ENCODE assay signal across 16 mouse cellular contexts in genomic region chr7:17047041-17047682, GRCm38 (mm10). TPM values are rescaled to one million over a fixed set of nuclear protein-coding genes. Genes with fewer than 3 reads are reported as not detected.
"Had no signal": no experiment of that assay in that cellular context is flagged by ENCODE, and none has a peak within 500 bp of the region (broad histone marks: within the 10 kb centered on the region; RNA-seq: fewer than 3 reads in every experiment).

No protein-coding gene starts in this region.

- H3K27me3 ChIP-seq: kidney, embryonic 15.5 days; limb, embryonic 15.5 days; liver, embryonic 15.5 days; neural tube, embryonic 13.5 days had no signal

- H3K9ac ChIP-seq: kidney, embryonic 15.5 days; limb, embryonic 15.5 days; liver, embryonic 15.5 days; lung, embryonic 14.5 days; neural tube, embryonic 13.5 days had no signal

- H3K27ac ChIP-seq: kidney, embryonic 15.5 days; limb, embryonic 15.5 days; liver, embryonic 15.5 days; midbrain, embryonic 10.5 days; neural tube, embryonic 13.5 days had no signal

- DNase-seq: kidney, adult 2 months; kidney, postnatal 14 days; lung, embryonic 14.5 days; lung, postnatal 10 days; lung, postnatal 4 days; retina, postnatal 1 day; right cerebral cortex, postnatal 14 days; thymus, postnatal 36 days had no signal

- H3K4me2 ChIP-seq: kidney, embryonic 15.5 days; limb, embryonic 15.5 days; liver, embryonic 15.5 days; lung, embryonic 14.5 days; neural tube, embryonic 13.5 days had no signal

- H3K4me3 ChIP-seq: kidney, embryonic 15.5 days; left cerebral cortex, adult 2 months; limb, embryonic 15.5 days; liver, embryonic 15.5 days; midbrain, embryonic 10.5 days; neural tube, embryonic 13.5 days had no signal

- H3K36me3 ChIP-seq: midbrain, embryonic 10.5 days had no signal

- H3K9me3 ChIP-seq: kidney, embryonic 15.5 days; limb, embryonic 15.5 days; liver, embryonic 15.5 days; midbrain, embryonic 10.5 days; neural tube, embryonic 13.5 days had no signal

- H3K4me1 ChIP-seq: kidney, embryonic 15.5 days; midbrain, embryonic 10.5 days; neural tube, embryonic 13.5 days had no signal

- ATAC-seq: midbrain, embryonic 16.5 days had no signal

RNA-seq across cellular contexts. Expression of gene Psg16, which starts 26.7 kb away (rescaled TPM):
- polyA plus RNA-seq: small intestine, adult 2 months had no signal
